25 mouse cellular contexts compared by ENCODE assay signal in genomic region chr6:68503937-68504336, GRCm38 (mm10).
DNase-seq lines count a peak whose midpoint lies in the region; ATAC-seq and TF ChIP-seq lines count a peak whose summit lies in the region.
"Had no signal": no experiment of that assay in that cellular context is flagged by ENCODE, and none has a peak within 500 bp of the region (broad histone marks: within the 10 kb centered on the region; RNA-seq: fewer than 3 reads in every experiment).

No protein-coding gene starts in this region.

- no peak for TF ChIP-seq CTCF in hindbrain, postnatal 0 days (IDR thresholded peaks at IDR 0.05; ENCODE audit: low read depth)

- H3K36me3 ChIP-seq in hindbrain, postnatal 0 days (ENCODE audit: insufficient read depth, low read length): no peaks in the 10 kb centered on the region
- no peaks in the 10 kb centered on the region for H3K36me3 ChIP-seq in hindbrain, embryonic 11.5 days (ENCODE audit: control insufficient read depth, insufficient read depth, low read length)
- no peaks in the 10 kb centered on the region for H3K36me3 ChIP-seq in midbrain, embryonic 14.5 days (ENCODE audit: control insufficient read depth, insufficient read depth, low read length)
- no peaks in the 10 kb centered on the region for H3K36me3 ChIP-seq in midbrain, embryonic 10.5 days
- no peaks in the 10 kb centered on the region for H3K36me3 ChIP-seq in forebrain, embryonic 15.5 days
- H3K36me3 ChIP-seq: embryonic facial prominence, embryonic 13.5 days; forebrain, embryonic 12.5 days; limb, embryonic 12.5 days; midbrain, embryonic 12.5 days; neural tube, embryonic 13.5 days; stomach, embryonic 15.5 days had no signal

- H3K4me3 ChIP-seq in hindbrain, postnatal 0 days (ENCODE audit: low read length): no peak overlapping the region
- no peak overlapping the region for H3K4me3 ChIP-seq in hindbrain, embryonic 11.5 days (ENCODE audit: low read depth, low read length)
- no peak overlapping the region for H3K4me3 ChIP-seq in midbrain, embryonic 14.5 days (replicated peaks; ENCODE audit: low read depth, low read length)
- no peak overlapping the region for H3K4me3 ChIP-seq in midbrain, embryonic 10.5 days
- H3K4me3 ChIP-seq in forebrain, embryonic 15.5 days: no peak overlapping the region
- H3K4me3 ChIP-seq: embryonic facial prominence, embryonic 13.5 days; erythroblast, embryonic 14.5 days; forebrain, embryonic 12.5 days; limb, embryonic 12.5 days; midbrain, embryonic 12.5 days; neural tube, embryonic 13.5 days; stomach, embryonic 15.5 days had no signal

- no peaks in the 10 kb centered on the region for H3K27me3 ChIP-seq in hindbrain, postnatal 0 days (ENCODE audit: insufficient read depth, low read length)
- H3K27me3 ChIP-seq in hindbrain, embryonic 11.5 days (ENCODE audit: control insufficient read depth, insufficient read depth, low read length): no peaks in the 10 kb centered on the region
- no peaks in the 10 kb centered on the region for H3K27me3 ChIP-seq in midbrain, embryonic 14.5 days (ENCODE audit: control insufficient read depth, insufficient read depth, low read length)
- H3K27me3 ChIP-seq in midbrain, embryonic 10.5 days (ENCODE audit: low read depth, poor library complexity, severe bottlenecking): no peaks in the 10 kb centered on the region
- H3K27me3 ChIP-seq in forebrain, embryonic 15.5 days: no peaks in the 10 kb centered on the region
- H3K27me3 ChIP-seq: embryonic facial prominence, embryonic 13.5 days; forebrain, embryonic 12.5 days; limb, embryonic 12.5 days; midbrain, embryonic 12.5 days; neural tube, embryonic 13.5 days; stomach, embryonic 15.5 days had no signal

- no peak overlapping the region for H3K4me2 ChIP-seq in hindbrain, postnatal 0 days (ENCODE audit: low read depth, low read length)
- H3K4me2 ChIP-seq in hindbrain, embryonic 11.5 days (replicated peaks; ENCODE audit: low read depth, low read length): no peak overlapping the region
- H3K4me2 ChIP-seq in midbrain, embryonic 14.5 days (ENCODE audit: low read length): no peak overlapping the region
- H3K4me2 ChIP-seq in forebrain, embryonic 15.5 days (replicated peaks): no peak overlapping the region
- H3K4me2 ChIP-seq: embryonic facial prominence, embryonic 13.5 days; forebrain, embryonic 12.5 days; limb, embryonic 12.5 days; liver, embryonic 11.5 days; midbrain, embryonic 12.5 days; neural tube, embryonic 13.5 days; stomach, embryonic 15.5 days had no signal

- peak; percentile 6 for DNase-seq in hindbrain, postnatal 0 days (ENCODE audit: low spot score)
- no peak for DNase-seq in hindbrain, embryonic 11.5 days (ENCODE audit: low spot score)
- peak; percentile 2 for DNase-seq in midbrain, embryonic 14.5 days
- DNase-seq in midbrain, embryonic 10.5 days (ENCODE audit: low spot score): no peak
- peak; percentile 11 for DNase-seq in ZHBTc4 (ENCODE audit: low read depth, low spot score)
- DNase-seq in adrenal gland, adult 18-20 months (ENCODE audit: low spot score in 2 of 2): no peak
- DNase-seq in ovary, postnatal 36 days (ENCODE audit: low spot score): no peak
- DNase-seq: cerebellum, adult 18-20 months; cerebellum, postnatal 14 days; kidney, adult 18-20 months; kidney, postnatal 10 days; liver, postnatal 0 days; lung, postnatal 14 days; right cerebral cortex, postnatal 4 days had no signal

- no peak overlapping the region for H3K27ac ChIP-seq in hindbrain, postnatal 0 days
- no peak overlapping the region for H3K27ac ChIP-seq in hindbrain, embryonic 11.5 days (ENCODE audit: low read depth, low read length)
- no peak overlapping the region for H3K27ac ChIP-seq in midbrain, embryonic 14.5 days (replicated peaks; ENCODE audit: low read depth, low read length)
- no peak overlapping the region for H3K27ac ChIP-seq in midbrain, embryonic 10.5 days (replicated peaks)
- no peak overlapping the region for H3K27ac ChIP-seq in forebrain, embryonic 15.5 days (replicated peaks)
- H3K27ac ChIP-seq: embryonic facial prominence, embryonic 13.5 days; forebrain, embryonic 12.5 days; limb, embryonic 12.5 days; midbrain, embryonic 12.5 days; neural tube, embryonic 13.5 days; stomach, embryonic 15.5 days had no signal

- no peak overlapping the region for H3K9ac ChIP-seq in hindbrain, postnatal 0 days (replicated peaks; ENCODE audit: low read length)
- H3K9ac ChIP-seq in hindbrain, embryonic 11.5 days (ENCODE audit: low read depth, low read length): no peak overlapping the region
- no peak overlapping the region for H3K9ac ChIP-seq in midbrain, embryonic 14.5 days (replicated peaks; ENCODE audit: low read length)
- H3K9ac ChIP-seq in forebrain, embryonic 15.5 days (replicated peaks): no peak overlapping the region
- H3K9ac ChIP-seq: embryonic facial prominence, embryonic 13.5 days; forebrain, embryonic 12.5 days; limb, embryonic 12.5 days; liver, postnatal 0 days; midbrain, embryonic 12.5 days; neural tube, embryonic 13.5 days; stomach, embryonic 15.5 days had no signal

- H3K9me3 ChIP-seq in hindbrain, postnatal 0 days (ENCODE audit: low read length): no peaks in the 10 kb centered on the region
- H3K9me3 ChIP-seq in hindbrain, embryonic 11.5 days (ENCODE audit: control insufficient read depth, low read length): no peaks in the 10 kb centered on the region
- no peaks in the 10 kb centered on the region for H3K9me3 ChIP-seq in midbrain, embryonic 14.5 days (ENCODE audit: control insufficient read depth, low read length)
- no peaks in the 10 kb centered on the region for H3K9me3 ChIP-seq in midbrain, embryonic 10.5 days (replicated peaks)
- H3K9me3 ChIP-seq in forebrain, embryonic 15.5 days: no peaks in the 10 kb centered on the region
- H3K9me3 ChIP-seq: forebrain, embryonic 12.5 days; limb, embryonic 12.5 days; midbrain, embryonic 12.5 days; neural tube, embryonic 13.5 days; stomach, embryonic 15.5 days had no signal

- no peak for ATAC-seq in hindbrain, postnatal 0 days
- no peak for ATAC-seq in hindbrain, embryonic 11.5 days (ENCODE audit: low FRiP score)
- ATAC-seq in midbrain, embryonic 14.5 days (ENCODE audit: low FRiP score, low TSS enrichment): no peak
- no peak for ATAC-seq in forebrain, embryonic 15.5 days (replicated peaks)
- ATAC-seq: CD4-positive, CD25-positive, alpha-beta regulatory T cell, adult 4 months; hindbrain, embryonic 16.5 days; liver, postnatal 0 days had no signal

- H3K4me1 ChIP-seq in hindbrain, postnatal 0 days (ENCODE audit: insufficient read depth, low read length): no peaks in the 10 kb centered on the region
- no peaks in the 10 kb centered on the region for H3K4me1 ChIP-seq in hindbrain, embryonic 11.5 days (replicated peaks; ENCODE audit: control insufficient read depth, insufficient read depth, low read length)
- H3K4me1 ChIP-seq in midbrain, embryonic 14.5 days (ENCODE audit: control insufficient read depth, insufficient read depth, low read length): no peaks in the 10 kb centered on the region
- no peaks in the 10 kb centered on the region for H3K4me1 ChIP-seq in midbrain, embryonic 10.5 days
- H3K4me1 ChIP-seq in forebrain, embryonic 15.5 days: no peaks in the 10 kb centered on the region
- H3K4me1 ChIP-seq: embryonic facial prominence, embryonic 13.5 days; forebrain, embryonic 12.5 days; limb, embryonic 12.5 days; midbrain, embryonic 12.5 days; neural tube, embryonic 13.5 days; stomach, embryonic 15.5 days had no signal

Comparison
In these comparisons a context has a peak if more than half of its experiments do, and no peak if none do; other contexts are left out.
1. DNase-seq: peak in hindbrain, postnatal 0 days (single experiment), midbrain, embryonic 14.5 days (single experiment) and ZHBTc4 (single experiment); none in hindbrain, embryonic 11.5 days (single experiment), midbrain, embryonic 10.5 days (single experiment), adrenal gland, adult 18-20 months (0 of 2) and ovary, postnatal 36 days (single experiment).